Mouse (Mus musculus) right cerebral cortex, postnatal 25 days (tissue): Measurements from ENCODE around the gene Eed.
"Not testable (repeated sequence)": the region's sequence is repeated elsewhere in the genome, so short reads cannot be mapped to it uniquely, and the experiment has no call there.

Experiments
- DNase-seq: peaks from one replicate; pipeline ENCODE4 v3.0.0; 2022

Gene Eed

GRCm38 (mm10) chr7:89980485-89981422, at the start of gene Eed:
Gene Eed (minus strand): TSS chr7:89980983.
- DNase-seq = peak; percentile 94

GRCm38 (mm10) chr7:90029548-90030485, 49.0 kb upstream of the Eed start:
- no peak for DNase-seq

- peak; percentile 60 for DNase-seq
Measured at GRCm38 (mm10) chr7:90028888-90029547, 48.2 kb upstream of the Eed start.

GRCm38 (mm10) chr7:90024975-90025374, 44.2 kb upstream of the Eed start:
- no peak for DNase-seq

- no peak for DNase-seq
Measured at GRCm38 (mm10) chr7:90022974-90023707, 42.4 kb upstream of the Eed start.

- no peak for DNase-seq
Measured at GRCm38 (mm10) chr7:90020331-90020730, 39.5 kb upstream of the Eed start.

GRCm38 (mm10) chr7:90019570-90019969, 38.8 kb upstream of the Eed start:
- no peak for DNase-seq

GRCm38 (mm10) chr7:90016930-90017588, 36.3 kb upstream of the Eed start:
- no peak for DNase-seq

GRCm38 (mm10) chr7:90016459-90016858, 35.7 kb upstream of the Eed start:
- DNase-seq = no peak

GRCm38 (mm10) chr7:90006667-90007653, 26.2 kb upstream of the Eed start:
- no peak for DNase-seq

- no peak for DNase-seq
Measured at GRCm38 (mm10) chr7:90004781-90005180, 24.0 kb upstream of the Eed start.

- no peak for DNase-seq
Measured at GRCm38 (mm10) chr7:90002375-90002774, 21.6 kb upstream of the Eed start.

- no peak for DNase-seq
Measured at GRCm38 (mm10) chr7:89999491-89999890, 18.7 kb upstream of the Eed start.

GRCm38 (mm10) chr7:89998624-89999006, 17.8 kb upstream of the Eed start:
- DNase-seq = no peak

- no peak for DNase-seq
Measured at GRCm38 (mm10) chr7:89998006-89998623, 17.3 kb upstream of the Eed start.

GRCm38 (mm10) chr7:89997526-89997925, 16.7 kb upstream of the Eed start:
- not testable (repeated sequence) for DNase-seq

GRCm38 (mm10) chr7:89993091-89993490, 12.3 kb upstream of the Eed start:
- DNase-seq = no peak

GRCm38 (mm10) chr7:89984421-89984820, 3.6 kb upstream of the Eed start:
- DNase-seq = no peak

GRCm38 (mm10) chr7:89983441-89983840, 2.7 kb upstream of the Eed start:
- DNase-seq = no peak

- no peak for DNase-seq
Measured at GRCm38 (mm10) chr7:89981557-89981956, 774 bp upstream of the Eed start.
